Mouse (Mus musculus) hindbrain, embryonic 11.5 days (tissue): ENCODE results near the gene Fpgs. TPM values are rescaled to one million over a fixed set of nuclear protein-coding genes. Genes with fewer than 3 reads are reported as not detected.

Experiments
- ATAC-seq: fragments of 200-750 bp; cut with Nextera tagmentation; 2 replicates; pipeline ENCODE4 v1.8.0; 2017; ENCODE audit warnings: mild to moderate bottlenecking, moderate TSS enrichment, moderate library complexity; ENCODE audit not compliant: low FRiP score
- DNase-seq: peaks from one replicate; pipeline ENCODE4 v3.0.0-alpha.2; 2015; ENCODE audit warnings: low spot score
- H3K27ac ChIP-seq: fragments of 300-500 bp; sonication (generic); 2 replicates; pipeline ENCODE4 v1.5.1; 2014; ENCODE audit warnings: mild to moderate bottlenecking, low read depth, low read length
- H3K27me3 ChIP-seq: fragments of 300-500 bp; sonication (generic); 2 replicates; pipeline ENCODE4 v1.6.1; 2014; ENCODE audit warnings: mild to moderate bottlenecking, low read length, moderate library complexity, mixed read lengths; ENCODE audit not compliant: control insufficient read depth, insufficient read depth
- H3K36me3 ChIP-seq: fragments of 300-500 bp; sonication (generic); 2 replicates; pipeline ENCODE4 v1.6.1; 2014; ENCODE audit warnings: mild to moderate bottlenecking, low read length, moderate library complexity, mixed read lengths; ENCODE audit not compliant: control insufficient read depth, insufficient read depth
- H3K4me1 ChIP-seq: fragments of 300-500 bp; sonication (generic); replicated peaks from 2 replicates; pipeline ENCODE4 v1.6.1; 2014; ENCODE audit warnings: low read length, mixed read lengths; ENCODE audit not compliant: control insufficient read depth, insufficient read depth
- H3K4me2 ChIP-seq: fragments of 300-500 bp; sonication (generic); replicated peaks from 2 replicates; pipeline ENCODE4 v1.6.1; 2014; ENCODE audit warnings: mild to moderate bottlenecking, low read depth, low read length
- H3K4me3 ChIP-seq: fragments of 300-500 bp; sonication (generic); 2 replicates; pipeline ENCODE4 v1.5.1; 2014; ENCODE audit warnings: low read depth, low read length
- H3K9ac ChIP-seq: fragments of 300-500 bp; sonication (generic); 2 replicates; pipeline ENCODE4 v1.6.1; 2014; ENCODE audit warnings: low read depth, low read length
- H3K9me3 ChIP-seq: fragments of 300-500 bp; sonication (generic); 2 replicates; pipeline ENCODE4 v1.6.1; 2016; ENCODE audit warnings: low read length; ENCODE audit not compliant: control insufficient read depth
- WGBS: fragments of 180-500 bp; shearing (Covaris S2); extraction: QIAGEN DNeasy Blood & Tissue Kit; methylation state at CpG from one replicate; pipeline ENCODE4 v1.1.7; 2014; 5-methylcytosine and 5-hydroxymethylcytosine counted together
- polyA plus RNA-seq: library from polyadenylated mRNA; unstranded; fragments of >200 nt; fragmentation: Nextera tagmentation; extraction: Ambion mirVana; gene quantifications from 2 replicates; pipeline ENCODE4 v1.2.1, GENCODE M21; 2014

The Fpgs gene
- polyA plus RNA-seq, 1 experiment from 2014 or later = 11.2 TPM

DNA sequence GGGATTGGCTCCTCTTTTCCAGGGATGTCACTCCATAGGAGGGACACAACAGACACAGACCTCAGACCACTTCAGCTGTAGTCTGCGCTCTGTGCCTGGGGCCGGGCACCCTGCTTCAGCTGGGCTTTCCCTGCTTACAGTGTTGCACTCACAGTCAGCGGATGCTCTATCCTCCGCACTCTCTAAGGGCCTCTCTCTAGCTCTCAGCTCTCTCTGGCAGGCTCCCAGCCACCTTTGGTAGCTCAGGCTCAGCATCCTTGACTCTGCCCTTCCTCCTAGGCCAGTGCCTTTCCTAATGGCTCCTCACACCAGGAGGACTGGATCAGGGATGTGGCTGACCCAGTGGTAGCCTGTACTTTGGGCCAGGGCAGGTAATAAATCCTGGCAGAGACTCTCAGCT lies 28.0 kb upstream of the Fpgs start:
- H3K36me3 ChIP-seq = no peaks in the 10 kb centered on the region
- DNase-seq (no peak), ATAC-seq (no peak)
- H3K4me3 ChIP-seq = no peak overlapping the region
- no peak overlapping the region for H3K4me2 ChIP-seq
- no peak overlapping the region for H3K9ac ChIP-seq
- peaks cover 2% of the 10 kb centered on the region; the same call in 1 of the 2 replicates for H3K4me1 ChIP-seq
- no peaks in the 10 kb centered on the region for H3K9me3 ChIP-seq
- WGBS = 76% methylated on average over 4 of the region's 4 CpGs
- no peak overlapping the region for H3K27ac ChIP-seq
- H3K27me3 ChIP-seq = no peaks in the 10 kb centered on the region

DNA sequence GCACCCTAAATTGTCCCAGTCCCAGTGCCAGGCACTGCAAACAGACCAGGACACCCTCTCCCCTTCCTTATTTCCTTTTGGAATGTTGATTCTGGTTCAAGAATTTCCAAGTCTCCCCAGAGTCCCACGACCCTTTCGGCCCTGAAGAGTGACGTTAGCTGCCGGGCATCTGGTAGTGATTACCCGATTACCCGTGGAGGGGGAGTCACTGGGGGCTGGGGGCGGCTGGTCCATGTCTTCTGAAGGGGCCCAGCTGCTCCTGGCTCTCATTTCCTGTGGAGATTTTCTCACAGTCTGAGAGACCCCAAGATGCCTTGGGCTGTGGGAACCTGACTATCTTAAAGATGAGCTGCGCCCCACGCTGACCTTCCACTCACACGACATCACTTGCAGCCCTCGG lies 26.9 kb upstream of the Fpgs start:
- Histone ChIP-seq H3K36me3 (no peaks in the 10 kb centered on the region), H3K4me3 (no peak overlapping the region), H3K27ac (no peak overlapping the region), H3K4me2 (no peak overlapping the region), H3K4me1 (peaks cover 2% of the 10 kb centered on the region; the same call in 1 of the 2 replicates), H3K27me3 (no peaks in the 10 kb centered on the region), H3K9me3 (no peaks in the 10 kb centered on the region), H3K9ac (no peak overlapping the region)
- ATAC-seq = no peak
- 42% methylated on average over 11 of the region's 11 CpGs for WGBS
- peak; percentile 44 for DNase-seq

DNA sequence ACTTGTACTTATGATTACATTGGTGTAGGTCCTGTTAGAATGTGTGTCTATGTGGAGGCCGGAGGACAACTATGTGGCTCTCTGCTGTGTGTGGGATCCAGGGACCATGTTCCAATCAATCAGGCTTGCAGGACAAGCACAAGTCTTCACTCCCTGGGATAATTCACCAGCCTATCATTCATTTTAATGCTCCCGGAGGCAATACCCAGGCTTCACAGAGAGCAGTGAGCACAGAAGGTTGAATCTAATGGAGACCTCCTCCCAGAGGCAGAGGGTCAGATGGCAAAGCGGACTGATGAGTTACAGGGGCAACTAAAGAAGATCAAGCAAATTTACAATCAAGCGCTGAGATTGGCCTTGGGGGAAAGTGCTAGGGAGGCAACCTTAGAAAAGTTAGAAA lies 25.6 kb upstream of the Fpgs start:
- Histone ChIP-seq H3K4me3 (no peak overlapping the region), H3K27me3 (no peaks in the 10 kb centered on the region), H3K9ac (no peak overlapping the region), H3K27ac (no peak overlapping the region), H3K36me3 (no peaks in the 10 kb centered on the region), H3K9me3 (no peaks in the 10 kb centered on the region), H3K4me2 (no peak overlapping the region), H3K4me1 (peaks cover 2% of the 10 kb centered on the region; the same call in 1 of the 2 replicates)
- DNase-seq (no peak), ATAC-seq (no peak)
- 69% methylated on average over 4 of the region's 4 CpGs for WGBS

DNA sequence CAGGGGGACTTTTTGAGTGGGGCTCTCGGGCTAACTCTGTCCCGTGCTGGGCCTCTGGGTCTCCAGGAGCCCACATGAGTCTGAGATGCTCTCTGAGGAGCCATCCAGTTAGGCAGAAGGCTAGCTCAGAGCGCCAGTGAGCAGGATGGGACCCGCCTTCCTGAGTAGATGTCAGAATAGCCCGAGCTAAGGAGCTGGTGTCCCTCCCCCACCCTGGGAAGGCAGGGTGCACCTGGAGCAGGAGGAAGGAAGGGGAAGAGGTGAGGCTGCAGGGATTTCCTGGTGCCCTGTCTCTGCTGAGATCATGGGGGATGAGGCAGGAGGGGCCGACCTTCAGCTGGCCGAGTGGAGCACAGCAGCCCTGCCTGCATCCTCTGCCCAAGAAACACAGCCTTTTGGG lies 24.5 kb upstream of the Fpgs start:
- no peaks in the 10 kb centered on the region for H3K27me3 ChIP-seq
- 49% methylated on average over 7 of the region's 7 CpGs for WGBS
- H3K36me3 ChIP-seq = no peaks in the 10 kb centered on the region
- ATAC-seq = no peak
- H3K4me3 ChIP-seq = no peak overlapping the region
- DNase-seq = no peak
- H3K9ac ChIP-seq = no peak overlapping the region
- H3K9me3 ChIP-seq = no peaks in the 10 kb centered on the region
- H3K4me2 ChIP-seq = no peak overlapping the region
- H3K27ac ChIP-seq = no peak overlapping the region
- H3K4me1 ChIP-seq = 0 out of 2 replicates have a peak, but pooled peaks cover 2% of the 10 kb centered on the region

DNA sequence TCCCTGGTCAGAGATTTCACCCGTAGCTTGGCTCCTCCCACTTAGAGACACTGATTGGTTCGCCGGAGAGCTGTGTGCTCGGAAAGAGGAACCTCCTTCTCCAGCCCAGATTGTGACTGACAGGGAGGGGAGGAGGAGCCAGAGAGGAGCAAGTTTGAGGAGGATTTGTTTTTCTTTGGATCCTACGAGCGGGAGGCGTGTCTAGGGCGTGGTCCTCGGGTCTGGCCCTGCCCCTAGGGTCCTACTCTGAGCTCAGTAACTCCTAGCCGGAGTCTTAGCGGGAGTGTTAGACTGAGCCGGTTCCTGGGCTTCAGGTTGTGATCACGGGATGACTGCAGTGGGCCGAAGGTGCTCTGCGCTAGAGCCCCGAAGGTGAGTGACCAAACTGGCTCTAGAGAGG lies 23.5 kb upstream of the Fpgs start:
- H3K36me3 ChIP-seq = no peaks in the 10 kb centered on the region
- H3K4me1 ChIP-seq = 0 out of 2 replicates have a peak, but pooled peaks cover 2% of the 10 kb centered on the region
- ATAC-seq (peak; percentile 94), DNase-seq (peak; percentile 94)
- H3K27me3 ChIP-seq = no peaks in the 10 kb centered on the region
- WGBS = 1% methylated on average over 16 of the region's 16 CpGs
- 0 out of 2 replicates have a peak overlapping the region, but pooled peaks have one; percentile 29 for H3K9ac ChIP-seq
- H3K9me3 ChIP-seq = no peaks in the 10 kb centered on the region
- H3K27ac ChIP-seq = no peak overlapping the region
- peak overlapping the region; percentile 27 for H3K4me3 ChIP-seq
- peak overlapping the region; percentile 32 for H3K4me2 ChIP-seq

DNA sequence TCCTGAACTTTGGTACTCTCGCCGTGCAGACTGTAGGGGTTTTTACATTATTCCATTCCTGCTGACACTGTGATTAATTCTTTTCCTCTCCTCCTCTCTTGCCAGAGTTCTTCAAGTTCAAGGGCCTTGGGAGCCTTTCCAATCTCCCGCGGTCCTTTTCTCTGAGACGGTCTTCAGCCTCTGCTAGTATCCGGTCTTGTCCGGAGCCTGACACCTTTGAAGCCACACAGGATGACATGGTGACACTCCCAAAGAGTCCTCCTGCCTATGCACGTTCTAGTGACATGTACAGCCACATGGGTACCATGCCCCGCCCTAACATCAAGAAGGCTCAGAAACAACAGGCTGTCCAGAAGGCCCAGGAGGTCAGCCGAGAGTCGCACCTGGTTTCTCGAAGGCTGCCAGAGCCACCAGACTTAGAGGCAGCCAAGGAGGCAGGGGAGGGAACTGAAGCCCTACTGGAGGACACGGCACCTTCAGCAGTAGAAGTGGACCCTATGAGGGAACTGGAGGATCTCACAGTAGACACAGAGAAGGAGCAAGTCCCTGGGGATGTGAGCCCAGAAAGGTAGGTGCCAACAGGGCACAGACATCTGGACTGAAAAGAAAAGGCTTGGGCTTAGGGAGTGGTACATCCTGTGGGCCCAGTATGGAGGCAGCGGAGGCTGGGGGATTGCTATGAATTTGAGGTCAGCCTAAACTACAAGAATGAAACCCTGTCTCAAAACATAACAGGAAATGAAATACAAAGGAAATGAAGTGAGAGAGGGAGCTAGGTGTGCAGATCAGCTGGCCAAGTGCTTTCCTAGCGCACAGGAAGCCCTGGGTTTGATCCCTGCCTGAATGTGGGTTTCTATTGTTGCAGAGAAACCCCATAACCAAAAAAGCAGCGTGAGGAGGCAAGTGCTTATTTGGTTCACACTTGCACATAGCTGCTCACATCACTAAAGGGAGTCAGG lies 21.2 kb upstream of the Fpgs start:
- WGBS = 83% methylated on average over 16 of the region's 16 CpGs
- Histone ChIP-seq H3K9ac (no peak overlapping the region), H3K27me3 (no peaks in the 10 kb centered on the region), H3K27ac (no peak overlapping the region), H3K9me3 (no peaks in the 10 kb centered on the region), H3K4me3 (no peak overlapping the region), H3K4me1 (no peaks in the 10 kb centered on the region), H3K36me3 (no peaks in the 10 kb centered on the region), H3K4me2 (no peak overlapping the region)
- no peak for ATAC-seq
- no peak for DNase-seq

DNA sequence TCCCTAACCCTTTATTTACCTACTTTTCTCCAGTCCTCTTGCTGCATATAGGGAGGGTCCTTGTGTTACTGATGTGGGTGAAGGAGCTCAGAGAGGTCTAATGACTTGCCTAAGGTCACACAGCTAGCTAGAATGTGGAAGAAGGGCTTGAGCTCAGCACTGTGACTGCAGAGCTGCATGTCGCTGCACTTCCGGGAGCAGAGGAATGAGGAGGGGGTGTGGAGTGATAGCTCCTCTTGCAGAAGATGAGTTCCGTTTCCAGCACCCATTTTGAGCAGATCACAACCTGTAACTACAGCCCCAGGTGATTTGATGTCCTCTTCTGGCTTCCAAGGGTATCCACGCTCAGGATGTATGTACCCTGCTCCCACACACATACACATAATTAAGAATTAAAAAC lies 20.2 kb upstream of the Fpgs start:
- Histone ChIP-seq H3K27me3 (no peaks in the 10 kb centered on the region), H3K4me3 (no peak overlapping the region), H3K27ac (no peak overlapping the region), H3K9ac (no peak overlapping the region), H3K36me3 (no peaks in the 10 kb centered on the region), H3K4me1 (no peaks in the 10 kb centered on the region), H3K4me2 (no peak overlapping the region), H3K9me3 (no peaks in the 10 kb centered on the region)
- ATAC-seq (no peak), DNase-seq (no peak)
- 88% methylated on average over 4 of the region's 4 CpGs for WGBS

DNA sequence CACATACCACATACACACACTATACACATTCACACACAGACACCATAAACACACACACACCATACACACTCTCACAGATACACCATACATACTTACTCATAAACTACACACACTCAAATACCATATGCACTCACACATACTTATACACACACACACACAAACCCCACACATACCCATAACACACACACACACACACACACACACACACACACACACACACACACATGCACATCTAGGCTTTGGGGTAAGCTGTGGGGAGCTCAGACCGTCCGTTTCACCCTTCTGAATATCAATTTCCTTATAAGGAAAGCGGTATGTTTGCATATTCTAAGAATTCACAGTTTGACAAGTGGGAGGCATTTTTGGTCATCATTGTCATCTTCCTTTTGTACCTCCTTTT lies 18.6 kb upstream of the Fpgs start:
- no peaks in the 10 kb centered on the region for H3K36me3 ChIP-seq
- no peaks in the 10 kb centered on the region for H3K4me1 ChIP-seq
- H3K27ac ChIP-seq = no peak overlapping the region
- no peaks in the 10 kb centered on the region for H3K27me3 ChIP-seq
- DNase-seq = no peak
- H3K4me2 ChIP-seq = no peak overlapping the region
- no peak overlapping the region for H3K9ac ChIP-seq
- no peak overlapping the region for H3K4me3 ChIP-seq
- H3K9me3 ChIP-seq = no peaks in the 10 kb centered on the region
- no peak for ATAC-seq
- WGBS = 86% methylated on average over 3 of the region's 3 CpGs

DNA sequence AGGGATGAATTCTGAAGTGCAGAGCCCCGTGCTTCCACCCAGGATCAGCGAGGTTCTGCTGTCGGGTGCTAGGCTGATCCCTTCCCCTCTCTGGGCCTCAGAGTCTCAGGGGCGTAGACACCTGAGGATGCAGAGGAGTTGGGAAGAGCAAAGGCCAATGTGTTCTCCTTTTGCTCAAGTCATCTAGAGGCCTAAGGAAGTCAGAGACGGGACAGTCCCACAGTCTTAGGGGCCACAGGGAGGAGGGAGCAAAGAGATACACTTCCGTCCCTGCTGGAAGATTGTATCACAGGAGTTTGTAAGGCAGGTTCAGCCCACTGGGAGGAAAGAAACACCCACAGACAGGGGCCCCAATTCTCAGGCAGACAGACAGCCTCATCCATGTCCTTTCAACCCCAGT lies 18.1 kb upstream of the Fpgs start:
- no peaks in the 10 kb centered on the region for H3K9me3 ChIP-seq
- DNase-seq (no peak), ATAC-seq (no peak)
- H3K4me1 ChIP-seq = no peaks in the 10 kb centered on the region
- no peak overlapping the region for H3K4me3 ChIP-seq
- H3K27me3 ChIP-seq = no peaks in the 10 kb centered on the region
- no peak overlapping the region for H3K9ac ChIP-seq
- no peaks in the 10 kb centered on the region for H3K36me3 ChIP-seq
- H3K4me2 ChIP-seq = no peak overlapping the region
- 70% methylated on average over 6 of the region's 6 CpGs for WGBS
- no peak overlapping the region for H3K27ac ChIP-seq
